Mouse (Mus musculus) testis, postnatal 14 days (tissue): Measurements from ENCODE around the gene Skint2.

ENCODE experiments used
- DNase-seq: peaks from one replicate; pipeline ENCODE4 v3.0.0; 2021; ENCODE audit warnings: low spot score

The Skint2 gene

DNA sequence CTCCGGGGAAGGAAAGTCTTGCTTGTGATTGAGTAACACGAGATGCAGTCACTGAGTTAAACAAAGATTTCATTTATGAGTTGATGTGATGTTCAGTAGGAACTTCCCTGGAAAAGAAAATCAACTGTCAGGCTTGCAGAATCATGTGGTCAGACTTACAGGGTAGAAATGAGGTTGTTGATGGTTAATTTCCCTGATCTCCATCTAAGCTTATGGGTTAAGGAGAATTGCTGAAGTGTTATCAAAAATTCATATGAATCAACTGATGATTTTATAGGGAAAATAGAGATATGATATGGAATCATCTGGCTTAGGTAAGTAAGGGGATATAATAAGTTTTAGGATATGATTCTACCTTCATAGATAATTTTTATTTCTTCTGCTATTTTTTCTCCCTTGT lies at the start of gene Skint2:
Skint2 (plus strand) TSS at position 301 of the 400 bp plus-strand sequence.
- no peak for DNase-seq
